Mouse (Mus musculus) midbrain, embryonic 13.5 days (tissue): ENCODE results near the gene Gna13. TPM values are rescaled to one million over a fixed set of nuclear protein-coding genes. Genes with fewer than 3 reads are reported as not detected.
A peak's percentile ranks its signal among the peaks of the same experiment; 100 is the strongest.

Source experiments
- ATAC-seq: fragments of 200-750 bp; cut with Nextera tagmentation; 2 replicates; pipeline ENCODE4 v1.8.0; 2017; ENCODE audit warnings: mild to moderate bottlenecking, moderate TSS enrichment, moderate library complexity
- H3K27ac ChIP-seq: fragments of 300-500 bp; sonication (generic); 2 replicates; pipeline ENCODE4 v1.5.1; 2015; ENCODE audit warnings: inconsistent platforms, mild to moderate bottlenecking, moderate library complexity
- H3K27me3 ChIP-seq: fragments of 300-500 bp; sonication (generic); 2 replicates; pipeline ENCODE4 v1.6.1; 2015; ENCODE audit warnings: mild to moderate bottlenecking, inconsistent platforms
- H3K36me3 ChIP-seq: fragments of 300-500 bp; sonication (generic); 2 replicates; pipeline ENCODE4 v1.6.1; 2015; ENCODE audit warnings: mild to moderate bottlenecking, inconsistent platforms
- H3K4me1 ChIP-seq: fragments of 300-500 bp; sonication (generic); replicated peaks from 2 replicates; pipeline ENCODE4 v1.6.1; 2015; ENCODE audit warnings: inconsistent platforms
- H3K4me2 ChIP-seq: fragments of 300-500 bp; sonication (generic); replicated peaks from 2 replicates; pipeline ENCODE4 v1.6.1; 2015; ENCODE audit warnings: moderate library complexity, mild to moderate bottlenecking, inconsistent platforms
- H3K4me3 ChIP-seq: fragments of 300-500 bp; sonication (generic); replicated peaks from 2 replicates; pipeline ENCODE4 v1.5.1; 2015; ENCODE audit warnings: mild to moderate bottlenecking, inconsistent platforms
- H3K9ac ChIP-seq: fragments of 300-500 bp; sonication (generic); replicated peaks from 2 replicates; pipeline ENCODE4 v1.6.1; 2015; ENCODE audit warnings: mild to moderate bottlenecking, inconsistent platforms
- H3K9me3 ChIP-seq: fragments of 300-500 bp; sonication (generic); 2 replicates; pipeline ENCODE4 v1.6.1; 2016; ENCODE audit warnings: mild to moderate bottlenecking, inconsistent platforms
- WGBS: fragments of 180-500 bp; shearing (Covaris S2); methylation state at CpG from one replicate; pipeline ENCODE4 v1.1.7; 2015; 5-methylcytosine and 5-hydroxymethylcytosine counted together
- polyA plus RNA-seq: library from polyadenylated mRNA; unstranded; fragments of >200 nt; fragmentation: Nextera tagmentation; extraction: Ambion mirVana; gene quantifications from 2 replicates; pipeline ENCODE4 v1.2.1, GENCODE M21; 2015

Gna13 gene
- polyA plus RNA-seq, 1 experiment from 2014 or later, result 16.2 TPM

DNA sequence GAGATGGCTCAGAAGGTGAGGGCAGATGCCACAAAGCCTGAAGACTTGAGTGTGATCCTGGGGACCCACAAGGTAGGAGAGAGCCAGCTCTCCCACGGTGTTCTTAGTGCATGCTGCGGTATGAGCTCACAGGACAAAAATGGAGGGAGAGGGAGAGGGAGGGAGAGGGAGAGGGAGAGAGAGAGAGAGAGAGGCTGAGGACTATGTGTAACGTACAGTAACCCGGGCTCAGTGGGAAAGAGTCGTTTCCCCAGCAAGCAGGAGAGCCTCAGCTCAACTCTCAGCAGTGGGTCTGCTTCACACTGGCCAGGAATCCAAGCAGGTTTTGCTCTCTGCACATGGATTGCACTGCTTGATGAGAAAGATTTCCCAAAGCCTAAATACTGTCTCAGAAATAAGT is 76.6 kb downstream of the Gna13 start:
- no peak overlapping the region for H3K27ac ChIP-seq
- peaks cover 13% of the 10 kb centered on the region for H3K4me1 ChIP-seq
- peak overlapping the region; percentile 65; the same call in 1 of the 2 replicates for H3K4me2 ChIP-seq
- no peak overlapping the region for H3K9ac ChIP-seq
- 24% methylated on average over 5 of the region's 5 CpGs for WGBS
- peak; percentile 53 for ATAC-seq
- peak overlapping the region; percentile 41 for H3K4me3 ChIP-seq
- peaks cover 37% of the 10 kb centered on the region for H3K36me3 ChIP-seq
- no peaks in the 10 kb centered on the region for H3K9me3 ChIP-seq
- H3K27me3 ChIP-seq, result no peaks in the 10 kb centered on the region

- under 1% methylated on average over 32 of the region's 32 CpGs for WGBS
- peak; percentile 82 for ATAC-seq
- H3K4me2 ChIP-seq, result peak overlapping the region; percentile 65
- H3K4me3 ChIP-seq, result peak overlapping the region; percentile 41
- peak overlapping the region; percentile 61 for H3K9ac ChIP-seq
- peaks cover 13% of the 10 kb centered on the region for H3K4me1 ChIP-seq
- H3K27ac ChIP-seq, result peak overlapping the region; percentile 32; the same call in 1 of the 2 replicates
- peaks cover 30% of the 10 kb centered on the region for H3K36me3 ChIP-seq
- no peaks in the 10 kb centered on the region for H3K9me3 ChIP-seq
- no peaks in the 10 kb centered on the region for H3K27me3 ChIP-seq
Measured at GRCm38 (mm10) chr11:109439829-109440340, 77.3 kb downstream of the Gna13 start.

DNA sequence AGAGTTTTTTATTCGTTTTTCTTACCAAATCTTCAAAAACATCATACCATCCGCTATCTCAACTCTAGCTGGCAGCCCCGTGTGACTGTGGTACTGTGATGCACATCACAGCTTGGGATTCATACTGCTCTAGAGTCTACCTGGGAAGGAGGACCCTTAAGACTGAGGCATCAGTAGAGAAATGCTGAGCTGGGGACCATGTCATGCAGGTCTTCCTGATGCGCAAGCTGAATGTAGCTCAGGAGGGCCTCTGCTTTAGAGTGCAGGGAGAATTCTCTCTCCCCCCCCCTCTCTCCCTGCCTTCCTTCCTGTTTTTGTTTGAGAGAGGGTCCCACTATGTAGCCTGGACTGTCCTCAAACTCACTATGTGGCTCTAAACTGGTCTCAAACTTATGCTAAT is 78.0 kb downstream of the Gna13 start:
- no peak overlapping the region for H3K9ac ChIP-seq
- no peak for ATAC-seq
- 62% methylated on average over 4 of the region's 4 CpGs for WGBS
- H3K27ac ChIP-seq, result no peak overlapping the region
- peak overlapping the region; percentile 65 for H3K4me2 ChIP-seq
- no peaks in the 10 kb centered on the region for H3K27me3 ChIP-seq
- H3K4me1 ChIP-seq, result peaks cover 13% of the 10 kb centered on the region
- no peaks in the 10 kb centered on the region for H3K9me3 ChIP-seq
- H3K4me3 ChIP-seq, result no peak overlapping the region
- H3K36me3 ChIP-seq, result peaks cover 23% of the 10 kb centered on the region

DNA sequence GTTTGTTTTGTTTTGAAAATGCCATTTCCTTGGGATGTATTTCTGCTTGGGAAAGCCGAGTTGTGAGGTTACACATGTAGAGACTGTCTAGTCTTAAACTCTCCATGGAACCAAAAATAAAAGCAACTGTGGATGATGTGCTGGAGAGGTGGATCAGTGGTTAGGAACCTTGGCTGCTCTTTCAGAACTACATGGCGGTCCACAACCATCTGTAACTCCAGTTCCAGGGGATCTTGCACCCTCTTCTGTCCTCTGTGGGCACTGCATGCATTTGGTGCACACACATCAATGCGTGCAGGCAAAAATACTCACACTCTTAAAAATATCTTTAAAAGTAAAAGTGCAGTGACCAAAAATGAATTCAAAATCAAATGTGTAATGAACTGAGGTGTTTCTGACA is 78.5 kb downstream of the Gna13 start:
- Histone ChIP-seq H3K4me3 (no peak overlapping the region), H3K4me1 (peaks cover 13% of the 10 kb centered on the region), H3K4me2 (no peak overlapping the region), H3K9ac (no peak overlapping the region), H3K27me3 (no peaks in the 10 kb centered on the region), H3K9me3 (no peaks in the 10 kb centered on the region), H3K27ac (no peak overlapping the region), H3K36me3 (peaks cover 18% of the 10 kb centered on the region)
- 57% methylated on average over 3 of the region's 3 CpGs for WGBS
- ATAC-seq, result no peak

- Histone ChIP-seq H3K36me3 (peaks cover 8% of the 10 kb centered on the region), H3K27ac (no peak overlapping the region), H3K9me3 (no peaks in the 10 kb centered on the region), H3K4me2 (no peak overlapping the region), H3K27me3 (no peaks in the 10 kb centered on the region), H3K4me1 (peaks cover 13% of the 10 kb centered on the region), H3K4me3 (no peak overlapping the region), H3K9ac (no peak overlapping the region)
- ATAC-seq, result no peak
- 54% methylated on average over 5 of the region's 5 CpGs for WGBS
Measured at GRCm38 (mm10) chr11:109442166-109442730, 79.6 kb downstream of the Gna13 start.

- ATAC-seq, result no peak
- Histone ChIP-seq H3K4me3 (no peak overlapping the region), H3K36me3 (no peaks in the 10 kb centered on the region), H3K27me3 (no peaks in the 10 kb centered on the region), H3K9ac (no peak overlapping the region), H3K4me2 (no peak overlapping the region), H3K27ac (no peak overlapping the region), H3K9me3 (no peaks in the 10 kb centered on the region), H3K4me1 (peaks cover 13% of the 10 kb centered on the region)
- 92% methylated on average over 8 of the region's 8 CpGs for WGBS
Measured at GRCm38 (mm10) chr11:109443468-109444263, 81.0 kb downstream of the Gna13 start.

GRCm38 (mm10) chr11:109444600-109444999 is 82.0 kb downstream of the Gna13 start:
- no peak overlapping the region for H3K27ac ChIP-seq
- peaks cover 9% of the 10 kb centered on the region for H3K4me1 ChIP-seq
- no peak overlapping the region for H3K4me3 ChIP-seq
- H3K36me3 ChIP-seq, result no peaks in the 10 kb centered on the region
- H3K27me3 ChIP-seq, result no peaks in the 10 kb centered on the region
- WGBS, result 53% methylated on average over 7 of the region's 7 CpGs
- ATAC-seq, result no peak
- H3K9ac ChIP-seq, result no peak overlapping the region
- no peak overlapping the region for H3K4me2 ChIP-seq
- H3K9me3 ChIP-seq, result no peaks in the 10 kb centered on the region

DNA sequence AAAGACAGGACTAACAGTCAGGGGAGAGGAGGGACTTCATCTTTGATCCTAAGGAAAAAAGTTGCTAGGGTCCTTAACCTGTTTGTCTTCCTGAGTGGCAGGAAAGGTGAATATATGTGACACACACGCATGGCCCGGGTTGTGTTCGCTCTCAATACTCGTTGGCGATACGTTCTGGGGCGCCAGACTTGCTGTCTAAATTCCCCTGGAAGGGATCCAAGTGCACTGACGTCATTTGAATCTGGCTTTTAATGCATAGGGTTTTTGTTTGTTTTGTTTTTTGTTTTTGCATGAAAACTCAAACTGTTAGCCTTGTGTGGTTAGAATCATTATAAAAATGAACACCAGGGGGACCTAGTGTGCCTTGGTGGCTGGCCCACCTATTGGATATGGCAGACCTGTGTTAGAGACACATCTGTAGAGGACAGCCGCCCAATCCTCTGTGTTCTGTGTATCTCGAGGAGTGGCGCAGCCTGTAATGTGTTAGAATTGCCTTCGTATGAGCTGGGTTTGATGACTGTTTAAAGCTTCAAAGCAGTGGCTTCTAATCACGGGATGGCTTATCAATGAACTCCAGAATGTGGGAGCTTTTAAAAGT is 82.9 kb downstream of the Gna13 start:
- Histone ChIP-seq H3K27me3 (no peaks in the 10 kb centered on the region), H3K36me3 (no peaks in the 10 kb centered on the region), H3K4me2 (no peak overlapping the region), H3K4me3 (no peak overlapping the region), H3K4me1 (no peaks in the 10 kb centered on the region), H3K9ac (no peak overlapping the region), H3K9me3 (no peaks in the 10 kb centered on the region), H3K27ac (no peak overlapping the region)
- WGBS, result 57% methylated on average over 13 of the region's 13 CpGs
- ATAC-seq, result 0 out of 2 replicates have a peak, but pooled peaks have one; percentile 71

Other genes starting within 250 kb of the Gna13 start
- gene E030025P04Rik, start 218.5 kb upstream of the Gna13 start, polyA plus RNA-seq, result not detected in 2 replicates
- 7.2 and 7.3 TPM in 2 replicates for gene Rgs9, start 64.7 kb upstream of the Gna13 start, polyA plus RNA-seq
- gene 9930022D16Rik, start 51.1 kb downstream of the Gna13 start, polyA plus RNA-seq, result not detected in 2 replicates
- gene Amz2, start 63.1 kb downstream of the Gna13 start, polyA plus RNA-seq, result 53.1 and 53.5 TPM in 2 replicates
- 2.6 and 3.1 TPM in 2 replicates for gene Arsg, start 110.5 kb downstream of the Gna13 start, polyA plus RNA-seq
- 3.1 and 4.4 TPM in 2 replicates for gene Slc16a6, start 110.8 kb downstream of the Gna13 start, polyA plus RNA-seq
- 12.2 and 12.8 TPM in 2 replicates for gene Wipi1, start 249.1 kb downstream of the Gna13 start, polyA plus RNA-seq